Mouse (Mus musculus) limb, embryonic 11.5 days (tissue): Measurements from ENCODE around the gene Vwa5b1. TPM values are rescaled to one million over a fixed set of nuclear protein-coding genes. Genes with fewer than 3 reads are reported as not detected.

Experiments used
- ATAC-seq: fragments of 200-750 bp; cut with Nextera tagmentation; 2 replicates; pipeline ENCODE4 v1.8.0; 2017; ENCODE audit warnings: low read depth; ENCODE audit not compliant: insufficient number of reproducible peaks, low FRiP score, low TSS enrichment
- DNase-seq: peaks from one replicate; pipeline ENCODE4 v3.0.0-alpha.2; 2015; ENCODE audit warnings: low spot score
- H3K27ac ChIP-seq: fragments of 300-500 bp; sonication (generic); replicated peaks from 2 replicates; pipeline ENCODE4 v1.5.1; 2014; ENCODE audit warnings: low read depth, mild to moderate bottlenecking, low read length
- H3K27me3 ChIP-seq: fragments of 300-500 bp; sonication (generic); 2 replicates; pipeline ENCODE4 v1.6.1; 2014; ENCODE audit warnings: mild to moderate bottlenecking, low read length, mixed read lengths; ENCODE audit not compliant: control insufficient read depth, insufficient read depth
- H3K36me3 ChIP-seq: fragments of 300-500 bp; sonication (generic); 2 replicates; pipeline ENCODE4 v1.6.1; 2014; ENCODE audit warnings: mild to moderate bottlenecking, low read length, moderate library complexity, mixed read lengths; ENCODE audit not compliant: control insufficient read depth, insufficient read depth
- H3K4me1 ChIP-seq: fragments of 300-500 bp; sonication (generic); 2 replicates; pipeline ENCODE4 v1.6.1; 2014; ENCODE audit warnings: low read length, mixed read lengths; ENCODE audit not compliant: control insufficient read depth, insufficient read depth
- H3K4me2 ChIP-seq: fragments of 300-500 bp; sonication (generic); 2 replicates; pipeline ENCODE4 v1.6.1; 2014; ENCODE audit warnings: low read depth, mild to moderate bottlenecking, moderate library complexity; ENCODE audit not compliant: severe bottlenecking
- H3K4me3 ChIP-seq: fragments of 300-500 bp; sonication (generic); 2 replicates; pipeline ENCODE4 v1.5.1; 2014; ENCODE audit warnings: low read depth, low read length
- H3K9ac ChIP-seq: fragments of 300-500 bp; sonication (generic); 2 replicates; pipeline ENCODE4 v1.6.1; 2014; ENCODE audit warnings: mild to moderate bottlenecking, low read length
- H3K9me3 ChIP-seq: fragments of 300-500 bp; sonication (generic); 2 replicates; pipeline ENCODE4 v1.6.1; 2016; ENCODE audit warnings: low read length; ENCODE audit not compliant: control insufficient read depth
- WGBS: fragments of 180-500 bp; shearing (Covaris S2); extraction: QIAGEN DNeasy Blood & Tissue Kit; methylation state at CpG from one replicate; pipeline ENCODE4 v1.1.7; 2014; 5-methylcytosine and 5-hydroxymethylcytosine counted together
- polyA plus RNA-seq: library from polyadenylated mRNA; unstranded; fragments of >200 nt; fragmentation: Nextera tagmentation; extraction: Ambion mirVana; gene quantifications from 2 replicates; pipeline ENCODE4 v1.2.1, GENCODE M21; 2014

The Vwa5b1 gene
- polyA plus RNA-seq, 1 experiment from 2014 or later, result 0.11 TPM

GRCm38 (mm10) chr4:138548960-138549359 is 86.7 kb downstream of the Vwa5b1 start:
- H3K36me3 ChIP-seq, result no peaks in the 10 kb centered on the region
- H3K4me2 ChIP-seq, result no peak overlapping the region
- H3K9me3 ChIP-seq, result no peaks in the 10 kb centered on the region
- H3K27me3 ChIP-seq, result peaks cover 7% of the 10 kb centered on the region; the same call in 1 of the 2 replicates
- no peaks in the 10 kb centered on the region for H3K4me1 ChIP-seq
- no peak for ATAC-seq
- 76% methylated on average over 4 of the region's 4 CpGs for WGBS
- H3K27ac ChIP-seq, result no peak overlapping the region
- no peak for DNase-seq
- H3K9ac ChIP-seq, result no peak overlapping the region
- no peak overlapping the region for H3K4me3 ChIP-seq

GRCm38 (mm10) chr4:138548124-138548561 is 87.5 kb downstream of the Vwa5b1 start:
- Histone ChIP-seq H3K4me2 (no peak overlapping the region), H3K9me3 (no peaks in the 10 kb centered on the region), H3K4me3 (no peak overlapping the region), H3K9ac (no peak overlapping the region), H3K27ac (no peak overlapping the region), H3K36me3 (no peaks in the 10 kb centered on the region), H3K27me3 (no peaks in the 10 kb centered on the region), H3K4me1 (no peaks in the 10 kb centered on the region)
- WGBS, result 10% methylated on average over 10 of the region's 10 CpGs
- no peak for ATAC-seq
- DNase-seq, result no peak

- ATAC-seq, result no peak
- H3K4me1 ChIP-seq, result no peaks in the 10 kb centered on the region
- 19% methylated on average over 10 of the region's 10 CpGs for WGBS
- H3K9ac ChIP-seq, result no peak overlapping the region
- H3K27ac ChIP-seq, result no peak overlapping the region
- no peak for DNase-seq
- H3K4me3 ChIP-seq, result no peak overlapping the region
- no peaks in the 10 kb centered on the region for H3K27me3 ChIP-seq
- no peaks in the 10 kb centered on the region for H3K36me3 ChIP-seq
- H3K4me2 ChIP-seq, result no peak overlapping the region
- H3K9me3 ChIP-seq, result no peaks in the 10 kb centered on the region
Observed at GRCm38 (mm10) chr4:138547556-138547955, 88.1 kb downstream of the Vwa5b1 start.

- H3K27me3 ChIP-seq, result no peaks in the 10 kb centered on the region
- no peak overlapping the region for H3K9ac ChIP-seq
- H3K36me3 ChIP-seq, result no peaks in the 10 kb centered on the region
- ATAC-seq (no peak), DNase-seq (no peak)
- H3K4me3 ChIP-seq, result no peak overlapping the region
- H3K4me2 ChIP-seq, result no peak overlapping the region
- H3K4me1 ChIP-seq, result no peaks in the 10 kb centered on the region
- no peak overlapping the region for H3K27ac ChIP-seq
- no peaks in the 10 kb centered on the region for H3K9me3 ChIP-seq
- 58% methylated on average over 6 of the region's 6 CpGs for WGBS
Observed at GRCm38 (mm10) chr4:138547041-138547440, 88.6 kb downstream of the Vwa5b1 start.

GRCm38 (mm10) chr4:138546241-138546640 is 89.4 kb downstream of the Vwa5b1 start:
- no peak for DNase-seq
- H3K9me3 ChIP-seq, result no peaks in the 10 kb centered on the region
- H3K27ac ChIP-seq, result no peak overlapping the region
- H3K4me2 ChIP-seq, result no peak overlapping the region
- no peaks in the 10 kb centered on the region for H3K36me3 ChIP-seq
- no peak for ATAC-seq
- WGBS, result 78% methylated on average over 11 of the region's 11 CpGs
- no peak overlapping the region for H3K9ac ChIP-seq
- no peaks in the 10 kb centered on the region for H3K4me1 ChIP-seq
- H3K4me3 ChIP-seq, result no peak overlapping the region
- no peaks in the 10 kb centered on the region for H3K27me3 ChIP-seq

- no peak overlapping the region for H3K4me2 ChIP-seq
- H3K4me1 ChIP-seq, result no peaks in the 10 kb centered on the region
- no peaks in the 10 kb centered on the region for H3K9me3 ChIP-seq
- H3K27me3 ChIP-seq, result no peaks in the 10 kb centered on the region
- no peaks in the 10 kb centered on the region for H3K36me3 ChIP-seq
- no peak overlapping the region for H3K9ac ChIP-seq
- no peak overlapping the region for H3K4me3 ChIP-seq
- ATAC-seq (no peak), DNase-seq (no peak)
- no peak overlapping the region for H3K27ac ChIP-seq
- WGBS, result 61% methylated on average over 12 of the region's 12 CpGs
Observed at GRCm38 (mm10) chr4:138543177-138543576, 92.5 kb downstream of the Vwa5b1 start.

- DNase-seq (no peak), ATAC-seq (no peak)
- 66% methylated on average over 4 of the region's 4 CpGs for whole genome bisulfite sequencing
- Histone ChIP-seq H3K4me1 (no peaks in the 10 kb centered on the region), H3K9me3 (no peaks in the 10 kb centered on the region), H3K4me3 (no peak overlapping the region), H3K27ac (no peak overlapping the region), H3K9ac (no peak overlapping the region), H3K36me3 (no peaks in the 10 kb centered on the region), H3K4me2 (no peak overlapping the region), H3K27me3 (no peaks in the 10 kb centered on the region)
Observed at GRCm38 (mm10) chr4:138538084-138538449, 97.6 kb downstream of the Vwa5b1 start.

- Histone ChIP-seq H3K9ac (no peak overlapping the region), H3K27ac (no peak overlapping the region), H3K36me3 (no peaks in the 10 kb centered on the region), H3K27me3 (no peaks in the 10 kb centered on the region), H3K9me3 (no peaks in the 10 kb centered on the region), H3K4me2 (no peak overlapping the region), H3K4me1 (no peaks in the 10 kb centered on the region), H3K4me3 (no peak overlapping the region)
- peak; percentile 45 for DNase-seq
- WGBS, result 35% methylated on average over 10 of the region's 10 CpGs
- no peak for ATAC-seq
Observed at GRCm38 (mm10) chr4:138537210-138538083, 98.2 kb downstream of the Vwa5b1 start.
